Mouse (Mus musculus) myocyte (in vitro differentiated cells): ENCODE data around the gene Gatad2b. TPM values are rescaled to one million over a fixed set of nuclear protein-coding genes. Genes with fewer than 3 reads are reported as not detected.

Source experiments
- H3K27me3 ChIP-seq: one replicate; pipeline ENCODE4 v1.6.1; 2011; ENCODE audit not compliant: control insufficient read depth, insufficient read depth, insufficient read length
- H3K36me3 ChIP-seq: one replicate; pipeline ENCODE4 v1.6.1; 2011; ENCODE audit not compliant: control insufficient read depth, insufficient read depth
- H3K4me2 ChIP-seq: one replicate; pipeline ENCODE4 v1.6.1; 2011; ENCODE audit warnings: low read depth, control low read depth
- H3K4me3 ChIP-seq: one replicate; pipeline ENCODE4 v1.5.1; 2011; ENCODE audit warnings: mild to moderate bottlenecking, control low read depth, moderate library complexity
- H3K79me2 ChIP-seq: one replicate; pipeline ENCODE4 v1.6.1; 2011; ENCODE audit not compliant: control insufficient read depth, insufficient read depth
- H3ac ChIP-seq: one replicate; pipeline ENCODE4 v1.6.1; 2011; ENCODE audit not compliant: control insufficient read depth, insufficient read length
- CEBPB ChIP-seq: IDR thresholded peaks from 2 replicates; pipeline ENCODE4 v1.6.1; 2011; ENCODE audit warnings: mild to moderate bottlenecking, moderate library complexity; ENCODE audit not compliant: poor library complexity, insufficient read depth, severe bottlenecking
- E2F4 ChIP-seq: IDR thresholded peaks from one replicate; pipeline ENCODE4 v1.6.1; 2011; ENCODE audit warnings: mild to moderate bottlenecking, control low read depth, moderate library complexity; ENCODE audit not compliant: insufficient read depth
- MAX ChIP-seq: IDR thresholded peaks from one replicate; pipeline ENCODE4 v1.6.1; 2011; ENCODE audit warnings: low read depth, mild to moderate bottlenecking, control low read depth
- MYOD1 ChIP-seq, 3 experiments: IDR thresholded peaks; one replicate each; pipeline ENCODE4 v1.6.1; 2011; ENCODE audit warnings: control low read depth in 2 of 3, low read depth in 2 of 3, mild to moderate bottlenecking in 2 of 3, moderate library complexity in 1 of 3; ENCODE audit not compliant: insufficient read length in 2 of 3, control insufficient read depth in 1 of 3
- MYOG ChIP-seq, 3 experiments: IDR thresholded peaks; one replicate each; pipeline ENCODE4 v1.6.1; 2011; ENCODE audit warnings: control low read depth in 2 of 3, low read depth in 2 of 3, mild to moderate bottlenecking in 2 of 3; ENCODE audit not compliant: insufficient read length in 2 of 3, control insufficient read depth in 1 of 3, insufficient read depth in 1 of 3
- POLR2A ChIP-seq: IDR thresholded peaks from one replicate; pipeline ENCODE4 v1.6.1; 2011; ENCODE audit warnings: low read depth, mild to moderate bottlenecking, control low read depth, moderate library complexity; ENCODE audit not compliant: insufficient read length
- POLR2AphosphoS2 ChIP-seq: IDR thresholded peaks from one replicate; pipeline ENCODE4 v1.6.1; 2011; ENCODE audit warnings: low read depth, control low read depth; ENCODE audit not compliant: insufficient read length
- REST ChIP-seq: IDR thresholded peaks from one replicate; pipeline ENCODE4 v1.6.1; 2011; ENCODE audit warnings: mild to moderate bottlenecking, control low read depth, moderate library complexity; ENCODE audit not compliant: insufficient read depth, insufficient read length
- SRF ChIP-seq: IDR thresholded peaks from one replicate; pipeline ENCODE4 v1.6.1; 2011; ENCODE audit warnings: low read depth; ENCODE audit not compliant: control insufficient read depth, insufficient read length
- TCF12 ChIP-seq: IDR thresholded peaks from one replicate; pipeline ENCODE4 v1.6.1; 2011; ENCODE audit warnings: mild to moderate bottlenecking, control low read depth; ENCODE audit not compliant: poor library complexity, insufficient read depth, severe bottlenecking
- TCF3 ChIP-seq: IDR thresholded peaks from one replicate; pipeline ENCODE4 v1.6.1; 2011; ENCODE audit warnings: low read depth, control low read depth; ENCODE audit not compliant: insufficient read length
- USF1 ChIP-seq: IDR thresholded peaks from one replicate; pipeline ENCODE4 v1.6.1; 2011; ENCODE audit warnings: low read depth, mild to moderate bottlenecking, control low read depth, moderate library complexity
- polyA plus RNA-seq: library from polyadenylated mRNA; unstranded; fragments of >200 nt; fragmentation: generic; extraction: Trizol; gene quantifications from one replicate; pipeline ENCODE4 v1.2.1, GENCODE M21; 2012; ENCODE audit warnings: missing spikeins

Gene Gatad2b
- polyA plus RNA-seq, 1 experiment, result 14.7 TPM

DNA sequence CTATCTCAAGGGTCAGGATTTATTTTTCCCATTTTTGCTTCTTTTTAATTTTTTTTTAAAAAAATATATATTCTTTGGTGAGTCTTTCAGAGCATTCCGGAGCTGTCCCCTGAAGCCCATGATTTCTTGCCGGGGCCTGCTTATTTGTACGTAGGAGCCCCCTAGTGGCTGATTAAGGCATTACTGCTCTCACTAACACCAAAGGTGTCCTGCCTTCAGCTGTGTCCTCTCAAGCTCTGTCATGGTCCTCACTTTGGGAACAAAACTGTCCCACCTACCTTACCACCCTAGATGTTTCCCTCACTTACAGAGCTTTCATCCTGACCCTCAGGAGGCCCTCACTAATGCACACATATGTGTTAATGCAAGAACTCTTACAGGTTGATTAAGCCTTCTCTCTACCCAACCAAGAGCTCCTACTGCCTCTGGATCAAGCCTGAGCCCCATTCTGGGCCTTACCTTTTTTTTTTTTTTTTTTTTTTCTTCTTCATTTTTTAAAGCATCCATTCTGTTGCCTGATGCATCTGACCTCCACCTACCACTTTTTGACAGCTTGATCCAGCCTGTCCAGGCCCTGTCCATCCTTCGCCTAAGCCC, 80.6 kb downstream of the Gatad2b start:
- no peaks in the 10 kb centered on the region for H3K79me2 ChIP-seq
- no peaks in the 10 kb centered on the region for H3K27me3 ChIP-seq
- H3K4me2 ChIP-seq, result no peak overlapping the region
- no peaks in the 10 kb centered on the region for H3K36me3 ChIP-seq
- H3ac ChIP-seq, result no peak overlapping the region
- TF ChIP-seq MAX, result no peak
- no peak for TF ChIP-seq REST
- TF ChIP-seq MYOD1 (IDR thresholded peaks at IDR 0.05; ENCODE audit: control insufficient read depth in 1 of 3, insufficient read length in 2 of 3, low read depth in 2 of 3), result no peak
- TF ChIP-seq TCF3, result no peak
- no peak for TF ChIP-seq E2F4
- no peak for TF ChIP-seq TCF12
- TF ChIP-seq POLR2AphosphoS2, result no peak
- no peak for TF ChIP-seq CEBPB
- TF ChIP-seq SRF, result no peak
- TF ChIP-seq MYOG (IDR thresholded peaks at IDR 0.05; ENCODE audit: control insufficient read depth in 1 of 3, insufficient read depth in 1 of 3, insufficient read length in 2 of 3, low read depth in 2 of 3), result no peak
- no peak for TF ChIP-seq POLR2A
- no peak for TF ChIP-seq USF1
- no peak overlapping the region for H3K4me3 ChIP-seq

DNA sequence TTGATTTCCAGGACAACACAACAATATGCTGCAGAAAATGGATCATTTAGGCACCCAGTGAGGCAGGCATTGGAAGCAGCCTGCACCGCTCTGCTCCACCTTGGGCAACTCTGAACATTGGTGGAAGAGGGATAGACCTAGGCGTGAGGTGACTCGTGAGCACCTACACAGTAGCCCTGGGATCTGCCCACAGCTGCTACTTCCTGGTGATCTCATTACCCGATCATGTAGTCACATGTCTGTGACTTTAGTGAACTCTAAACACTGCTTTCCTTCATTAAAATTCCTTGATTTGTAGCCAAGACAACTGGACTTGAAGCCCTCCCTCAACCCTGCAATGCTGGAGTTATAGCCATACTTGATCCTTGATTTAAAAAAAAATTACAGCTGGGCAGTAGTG, 81.4 kb downstream of the Gatad2b start:
- H3K27me3 ChIP-seq, result no peaks in the 10 kb centered on the region
- TF ChIP-seq MAX, result no peak
- TF ChIP-seq E2F4, result no peak
- TF ChIP-seq POLR2AphosphoS2, result no peak
- TF ChIP-seq USF1, result no peak
- no peak for TF ChIP-seq TCF12
- no peak for TF ChIP-seq SRF
- TF ChIP-seq POLR2A, result no peak
- no peak for TF ChIP-seq MYOD1 (IDR thresholded peaks at IDR 0.05; ENCODE audit: control insufficient read depth in 1 of 3, insufficient read length in 2 of 3, low read depth in 2 of 3)
- no peak for TF ChIP-seq REST
- TF ChIP-seq MYOG (IDR thresholded peaks at IDR 0.05; ENCODE audit: control insufficient read depth in 1 of 3, insufficient read depth in 1 of 3, insufficient read length in 2 of 3, low read depth in 2 of 3), result no peak
- TF ChIP-seq TCF3, result no peak
- TF ChIP-seq CEBPB, result no peak
- H3K4me3 ChIP-seq, result no peak overlapping the region

DNA sequence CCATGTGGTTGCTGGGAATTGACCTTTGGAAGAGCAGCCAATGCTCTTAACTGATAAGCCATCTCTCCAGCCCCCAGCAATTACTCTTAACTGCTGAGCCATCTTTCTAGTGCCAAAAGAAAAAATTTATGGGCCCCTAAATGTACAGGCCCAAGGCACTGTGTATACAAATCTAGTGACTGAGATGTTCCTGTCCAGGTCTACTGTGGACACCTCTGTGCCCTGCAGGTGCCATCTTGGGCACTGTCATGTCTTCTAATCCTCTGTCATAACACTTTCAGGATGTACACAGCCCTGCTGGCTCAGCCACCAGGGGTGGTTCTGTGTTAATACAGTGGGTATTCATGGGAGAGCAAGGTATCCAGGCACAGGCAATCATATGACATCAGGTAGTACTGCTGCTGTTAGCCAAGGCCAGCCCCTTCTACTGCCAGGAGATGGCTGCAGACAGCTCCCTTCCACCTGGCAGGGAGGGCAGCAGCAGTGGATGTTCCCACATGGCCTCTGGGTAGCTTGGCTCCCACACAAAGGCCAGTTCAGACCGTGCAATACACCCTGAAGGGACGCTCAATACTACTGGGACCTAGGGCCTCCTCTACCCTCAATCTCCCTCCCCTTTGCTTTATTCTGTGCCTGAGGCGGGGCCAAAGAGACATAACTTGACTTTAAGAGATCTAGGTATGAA, 82.7 kb downstream of the Gatad2b start:
- H3K4me3 ChIP-seq, result no peak overlapping the region
- H3ac ChIP-seq, result no peak overlapping the region
- no peak overlapping the region for H3K4me2 ChIP-seq
- H3K36me3 ChIP-seq, result no peaks in the 10 kb centered on the region
- H3K79me2 ChIP-seq, result no peaks in the 10 kb centered on the region
- TF ChIP-seq TCF3 (no peak), TCF12 (no peak), POLR2A (no peak), CEBPB (no peak), REST (no peak), MYOD1 (IDR thresholded peaks at IDR 0.05; ENCODE audit: control insufficient read depth in 1 of 3, insufficient read length in 2 of 3, low read depth in 2 of 3) (no peak), SRF (no peak), MYOG (IDR thresholded peaks at IDR 0.05; ENCODE audit: control insufficient read depth in 1 of 3, insufficient read depth in 1 of 3, insufficient read length in 2 of 3, low read depth in 2 of 3) (no peak), USF1 (no peak), E2F4 (no peak), MAX (no peak), POLR2AphosphoS2 (no peak)
- no peaks in the 10 kb centered on the region for H3K27me3 ChIP-seq

More for the DNA sequence above, 81.4 kb downstream of the Gatad2b start:
- H3ac ChIP-seq, result no peak overlapping the region
- no peaks in the 10 kb centered on the region for H3K36me3 ChIP-seq
- no peak overlapping the region for H3K4me2 ChIP-seq
- no peaks in the 10 kb centered on the region for H3K79me2 ChIP-seq

DNA sequence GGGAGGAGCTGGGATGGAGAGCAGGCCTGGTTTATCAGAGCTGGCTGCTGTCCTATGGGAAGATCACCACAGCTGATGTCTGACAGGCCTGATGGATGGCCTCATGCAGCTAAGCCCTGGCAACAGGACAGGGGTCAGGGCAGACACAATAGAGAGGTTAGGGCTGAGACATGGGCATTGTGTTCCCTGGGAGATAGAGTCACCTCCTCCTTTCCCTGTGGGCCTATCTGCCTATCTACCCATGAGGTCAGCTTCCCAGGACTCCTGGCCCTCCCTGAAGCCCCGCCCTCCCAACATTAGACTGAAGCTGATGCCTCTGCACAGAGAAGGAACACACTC, 83.2 kb downstream of the Gatad2b start:
- Histone ChIP-seq H3K79me2 (no peaks in the 10 kb centered on the region), H3ac (no peak overlapping the region), H3K4me2 (no peak overlapping the region), H3K4me3 (no peak overlapping the region), H3K36me3 (no peaks in the 10 kb centered on the region), H3K27me3 (no peaks in the 10 kb centered on the region)
- TF ChIP-seq MAX (no peak), SRF (no peak), POLR2A (no peak)

DNA sequence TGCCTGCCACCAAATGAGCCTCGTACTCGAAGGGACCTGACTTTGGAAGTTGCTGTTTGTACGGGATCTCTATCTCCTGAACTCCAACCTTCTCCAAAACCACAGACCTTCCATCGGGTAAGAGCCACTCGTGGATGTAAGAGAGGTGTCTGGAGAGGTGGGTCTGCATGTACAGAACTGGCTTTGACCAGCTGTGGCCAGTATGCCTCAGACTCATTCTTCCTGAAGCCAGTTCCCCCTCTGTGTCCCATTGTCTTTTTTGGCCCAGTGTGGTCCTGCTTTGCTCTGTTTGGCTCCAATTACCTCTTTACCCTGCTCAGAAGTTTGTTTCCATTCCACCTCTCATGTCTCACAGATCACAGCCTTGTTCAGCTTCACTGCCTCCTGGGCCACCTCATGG, 85.5 kb downstream of the Gatad2b start:
- H3ac ChIP-seq, result no peak overlapping the region
- H3K79me2 ChIP-seq, result no peaks in the 10 kb centered on the region
- H3K27me3 ChIP-seq, result no peaks in the 10 kb centered on the region
- no peak for TF ChIP-seq E2F4
- no peak for TF ChIP-seq SRF
- TF ChIP-seq TCF3, result no peak
- no peak for TF ChIP-seq POLR2AphosphoS2
- TF ChIP-seq MAX, result no peak
- H3K4me3 ChIP-seq, result no peak overlapping the region
- H3K36me3 ChIP-seq, result no peaks in the 10 kb centered on the region
- H3K4me2 ChIP-seq, result no peak overlapping the region
